Mouse (Mus musculus) CD4-positive, CD25-positive, alpha-beta regulatory T cell, adult 4 months (primary cell): Measurements from ENCODE around the gene Smbd1. TPM values are rescaled to one million over a fixed set of nuclear protein-coding genes. Genes with fewer than 3 reads are reported as not detected.

Experiments
- ATAC-seq: one replicate; pipeline ENCODE4 v1.8.0; 2017
- polyA plus RNA-seq, 2 experiments: library from polyadenylated mRNA; unstranded; fragments of 100-300 nt; shearing (Covaris generic); gene quantifications; one replicate each; pipeline ENCODE4 v1.2.1; 2017

Smbd1 gene
- polyA plus RNA-seq, result not detected

GRCm38 (mm10) chr16:32810321-32810720 is at the start of gene Smbd1:
TSS of gene Smbd1 (minus strand) at chr16:32810477.
- ATAC-seq, result no peak

- no peak for ATAC-seq
These were observed 48.7 kb upstream of the Smbd1 start for GRCm38 (mm10) chr16:32858771-32859636.

DNA sequence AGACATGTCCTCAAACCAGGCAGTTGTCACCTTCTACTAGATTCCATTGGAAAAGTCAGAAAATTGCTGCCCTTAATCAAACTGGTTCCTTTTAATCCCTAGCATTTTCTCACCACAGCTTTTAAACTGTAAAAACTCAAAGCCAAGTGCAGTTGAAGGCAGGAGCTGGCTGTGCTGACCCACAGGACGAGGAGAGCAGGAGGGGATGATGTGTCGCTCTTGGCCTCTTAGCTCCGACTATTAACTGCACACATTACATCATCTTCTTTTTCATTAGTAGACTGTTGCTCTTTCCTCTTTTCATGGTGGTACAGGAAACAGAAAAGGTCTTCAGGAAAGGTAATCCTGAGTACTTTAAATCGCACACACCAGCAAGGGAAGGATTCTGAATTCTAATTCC is 48.1 kb upstream of the Smbd1 start:
- no peak for ATAC-seq

- no peak for ATAC-seq
These were observed 46.5 kb upstream of the Smbd1 start for GRCm38 (mm10) chr16:32856751-32857150.

DNA sequence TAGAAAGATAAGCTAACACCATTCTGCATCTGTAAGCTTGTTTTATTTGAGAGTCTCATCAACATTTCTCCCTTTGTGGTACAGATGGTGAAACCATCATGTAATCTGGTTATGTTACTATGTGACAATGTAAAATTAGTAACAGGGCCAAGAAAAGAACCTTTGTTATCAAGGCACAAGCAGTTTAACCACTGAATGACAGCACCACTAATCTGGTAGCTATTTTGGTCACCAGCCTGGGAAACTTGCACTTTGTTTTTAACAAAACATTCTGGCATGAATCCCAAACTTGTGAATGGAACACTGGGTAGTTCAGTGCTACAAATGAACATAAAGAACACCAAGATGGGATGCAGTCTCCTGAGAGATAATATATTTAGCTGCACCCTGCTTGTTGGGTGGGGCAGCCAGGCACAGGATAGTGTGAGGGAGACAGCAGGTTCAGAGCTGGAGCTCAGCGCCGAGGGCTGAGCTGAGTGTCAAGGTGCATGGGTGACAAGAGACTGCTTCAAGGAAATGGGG is 43.8 kb upstream of the Smbd1 start:
- no peak for ATAC-seq

DNA sequence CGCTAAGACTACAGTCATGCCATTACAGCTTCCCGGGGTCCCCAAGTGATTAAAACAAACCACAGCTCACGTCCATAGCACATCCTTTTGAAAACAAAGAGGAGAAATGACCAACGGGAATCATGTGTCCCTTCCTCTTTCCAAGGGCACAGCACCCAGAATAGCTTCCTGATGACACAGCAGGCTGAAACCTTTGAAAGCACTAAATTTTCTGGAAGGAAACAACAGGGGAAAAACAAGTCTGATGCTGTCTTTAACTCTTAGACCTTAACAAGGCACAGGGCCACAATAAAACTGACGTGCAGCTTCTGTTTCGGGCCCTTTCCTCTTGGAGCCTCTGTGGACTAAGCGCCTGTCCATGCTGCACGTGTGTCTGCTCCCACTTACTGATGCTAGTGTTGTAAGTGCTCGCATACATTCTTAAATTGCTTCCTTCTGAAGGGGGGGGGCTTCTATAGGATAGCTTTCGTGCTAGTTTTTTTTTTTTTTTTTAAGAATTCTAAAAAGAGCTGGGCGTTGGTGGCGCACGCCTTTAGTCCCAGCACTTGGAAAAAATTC is 43.3 kb upstream of the Smbd1 start:
- no peak for ATAC-seq

GRCm38 (mm10) chr16:32849042-32849830 is 39.0 kb upstream of the Smbd1 start:
- ATAC-seq, result no peak

GRCm38 (mm10) chr16:32847103-32847502 is 36.8 kb upstream of the Smbd1 start:
- no peak for ATAC-seq

DNA sequence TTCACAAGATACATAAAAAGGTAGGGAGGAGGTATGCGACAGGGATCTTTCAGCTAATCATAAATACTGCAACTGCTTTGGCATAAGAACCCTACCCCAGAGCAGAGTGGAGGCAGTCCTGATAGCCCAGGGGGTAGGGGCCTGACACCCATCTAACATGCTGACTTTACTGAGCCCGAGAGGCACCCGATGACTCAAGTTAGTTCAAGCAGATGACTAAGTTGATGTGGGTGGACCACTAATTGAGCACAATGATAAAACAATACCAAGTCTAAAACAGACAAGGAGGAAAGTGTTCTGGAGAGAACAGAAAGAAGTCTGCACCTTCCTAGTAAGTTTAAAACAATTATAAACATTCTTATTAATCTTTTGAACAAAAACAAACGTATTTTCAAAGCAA is 21.2 kb upstream of the Smbd1 start:
- no peak for ATAC-seq

- no peak for ATAC-seq
These were observed 18.8 kb upstream of the Smbd1 start for GRCm38 (mm10) chr16:32829104-32829503.

GRCm38 (mm10) chr16:32826521-32826920 is 16.2 kb upstream of the Smbd1 start:
- no peak for ATAC-seq

DNA sequence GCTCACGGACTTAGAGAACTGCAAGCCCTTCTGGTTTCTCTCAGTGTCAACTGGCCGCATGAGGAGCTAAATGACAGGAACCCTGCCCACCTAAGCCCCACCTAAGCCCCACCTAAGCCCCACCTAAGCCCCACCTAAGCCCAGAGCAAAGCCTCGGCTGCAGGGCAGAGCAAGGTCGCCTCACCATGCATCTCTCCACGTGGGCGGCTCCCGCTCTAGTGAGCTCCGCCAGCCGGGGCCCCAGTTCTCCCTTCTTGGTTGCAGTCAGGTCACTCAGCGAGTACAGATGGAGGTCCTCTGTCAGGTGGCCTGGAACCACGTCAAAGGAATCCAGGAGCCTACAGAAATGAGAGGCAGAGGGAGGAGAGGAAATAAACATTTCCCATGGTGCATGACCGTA is 15.1 kb upstream of the Smbd1 start:
- no peak for ATAC-seq

GRCm38 (mm10) chr16:32824061-32824460 is 13.8 kb upstream of the Smbd1 start:
- no peak for ATAC-seq

DNA sequence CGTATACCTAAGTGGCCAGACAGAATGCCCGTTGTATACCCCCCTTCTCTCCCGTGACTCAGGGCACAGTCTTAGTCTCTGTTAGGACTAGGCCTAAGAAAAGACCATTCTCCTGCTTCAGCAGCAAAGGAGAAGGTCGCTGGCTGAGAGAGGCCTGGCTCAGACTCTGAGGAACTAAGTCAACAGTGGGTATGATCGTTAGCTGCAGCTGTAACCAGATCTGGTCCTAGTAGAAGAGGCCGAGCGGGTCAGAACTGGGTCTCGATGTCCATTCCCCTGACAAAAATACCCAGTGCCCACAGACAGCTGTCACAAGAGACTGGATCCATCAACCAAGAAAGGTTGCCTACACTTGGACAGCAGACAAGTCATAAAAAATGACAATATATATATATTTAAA is 13.2 kb upstream of the Smbd1 start:
- ATAC-seq, result no peak

DNA sequence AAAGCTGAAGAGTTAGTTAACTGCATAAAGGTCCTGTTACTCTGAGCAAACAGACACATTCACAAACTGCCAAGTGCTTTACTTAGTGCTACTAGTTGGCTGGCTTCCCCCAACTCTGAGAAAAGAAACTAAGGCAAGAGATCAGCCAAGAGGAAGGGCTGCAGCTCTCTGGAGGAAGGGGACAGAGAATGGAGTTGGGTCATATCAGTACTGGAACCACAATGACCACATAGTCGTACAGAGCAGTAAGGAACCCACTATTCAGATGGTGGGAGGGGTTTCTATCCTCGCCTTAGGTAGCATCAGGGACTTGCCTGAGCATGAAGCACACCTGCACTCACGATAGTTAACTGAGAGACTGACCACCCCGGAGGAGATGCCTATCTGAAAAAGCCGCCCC is 12.6 kb upstream of the Smbd1 start:
- ATAC-seq, result no peak

GRCm38 (mm10) chr16:32822450-32822827 is 12.2 kb upstream of the Smbd1 start:
- no peak for ATAC-seq

- no peak for ATAC-seq
These were observed 11.6 kb upstream of the Smbd1 start for GRCm38 (mm10) chr16:32821772-32822449.

GRCm38 (mm10) chr16:32818441-32818840 is 8.2 kb upstream of the Smbd1 start:
- no peak for ATAC-seq

DNA sequence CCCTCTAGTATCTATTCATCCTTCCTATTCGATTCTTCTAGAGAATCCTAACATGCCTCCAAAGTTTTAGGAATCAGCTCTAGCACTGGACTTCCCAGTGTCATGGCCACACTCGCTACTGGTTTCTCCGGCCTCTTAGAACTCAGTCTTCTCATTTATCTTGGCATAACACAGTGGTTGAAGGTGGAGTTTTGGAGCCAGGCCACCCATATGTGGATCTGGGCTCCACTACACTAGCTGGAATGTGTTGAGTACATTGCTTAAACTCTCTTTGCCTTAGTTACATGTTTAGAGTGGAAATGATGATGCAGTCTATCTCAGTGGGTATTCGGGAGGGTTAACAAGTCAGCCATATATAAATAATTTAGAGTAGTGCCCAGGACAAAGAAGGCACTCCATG is 7.8 kb upstream of the Smbd1 start:
- no peak for ATAC-seq

- ATAC-seq, result no peak
These were observed 4.9 kb upstream of the Smbd1 start for GRCm38 (mm10) chr16:32815160-32815605.

GRCm38 (mm10) chr16:32814539-32814938 is 4.3 kb upstream of the Smbd1 start:
- ATAC-seq, result no peak

- no peak for ATAC-seq
These were observed 3.5 kb upstream of the Smbd1 start for GRCm38 (mm10) chr16:32813771-32814170.

- no peak for ATAC-seq
These were observed 3.1 kb upstream of the Smbd1 start for GRCm38 (mm10) chr16:32813362-32813761.
